Mouse (Mus musculus) frontal cortex, postnatal 14 days (tissue): ENCODE data around the gene Slit3.

ENCODE experiments used
- DNase-seq, 2 experiments: peaks; one replicate each; pipeline ENCODE4 v3.0.0; 2022; ENCODE audit warnings: low spot score in 2 of 2

The Slit3 gene

GRCm38 (mm10) chr11:35198537-35199088, 77.6 kb downstream of the Slit3 start:
- DNase-seq, result no peak

- DNase-seq, result no peak
These were observed 81.3 kb downstream of the Slit3 start for GRCm38 (mm10) chr11:35202332-35202731.

- DNase-seq, result no peak
These were observed 82.6 kb downstream of the Slit3 start for GRCm38 (mm10) chr11:35203673-35204072.

GRCm38 (mm10) chr11:35204084-35204483, 83.1 kb downstream of the Slit3 start:
- DNase-seq, result no peak

GRCm38 (mm10) chr11:35210728-35211682, 90.0 kb downstream of the Slit3 start:
- no peak for DNase-seq

GRCm38 (mm10) chr11:35224025-35224424, 103.0 kb downstream of the Slit3 start:
- DNase-seq, result no peak

GRCm38 (mm10) chr11:35231361-35232090, 110.5 kb downstream of the Slit3 start:
- DNase-seq, result no peak

- DNase-seq, result no peak
These were observed 111.3 kb downstream of the Slit3 start for GRCm38 (mm10) chr11:35232321-35232720.

- no peak for DNase-seq
These were observed 120.4 kb downstream of the Slit3 start for GRCm38 (mm10) chr11:35241379-35241778.

- no peak for DNase-seq
These were observed 122.6 kb downstream of the Slit3 start for GRCm38 (mm10) chr11:35243597-35243996.

- DNase-seq, result no peak
These were observed 123.5 kb downstream of the Slit3 start for GRCm38 (mm10) chr11:35244526-35244925.

GRCm38 (mm10) chr11:35246623-35247022, 125.6 kb downstream of the Slit3 start:
- no peak for DNase-seq

- DNase-seq, result no peak
These were observed 127.1 kb downstream of the Slit3 start for GRCm38 (mm10) chr11:35248088-35248487.

GRCm38 (mm10) chr11:35250871-35251418, 129.9 kb downstream of the Slit3 start:
- DNase-seq, result no peak

GRCm38 (mm10) chr11:35251910-35252309, 130.9 kb downstream of the Slit3 start:
- no peak for DNase-seq

- DNase-seq, result no peak
These were observed 136.3 kb downstream of the Slit3 start for GRCm38 (mm10) chr11:35257351-35257750.

GRCm38 (mm10) chr11:35261562-35262087, 140.6 kb downstream of the Slit3 start:
- DNase-seq, result no peak

GRCm38 (mm10) chr11:35262289-35262941, 141.4 kb downstream of the Slit3 start:
- DNase-seq, result no peak

GRCm38 (mm10) chr11:35264749-35265148, 143.7 kb downstream of the Slit3 start:
- no peak for DNase-seq

GRCm38 (mm10) chr11:35270396-35270795, 149.4 kb downstream of the Slit3 start:
- DNase-seq, result no peak

GRCm38 (mm10) chr11:35273416-35273815, 152.4 kb downstream of the Slit3 start:
- DNase-seq, result no peak
